Mouse (Mus musculus): Measurements from ENCODE around the gene Folr1.

Folr1 gene

DNA sequence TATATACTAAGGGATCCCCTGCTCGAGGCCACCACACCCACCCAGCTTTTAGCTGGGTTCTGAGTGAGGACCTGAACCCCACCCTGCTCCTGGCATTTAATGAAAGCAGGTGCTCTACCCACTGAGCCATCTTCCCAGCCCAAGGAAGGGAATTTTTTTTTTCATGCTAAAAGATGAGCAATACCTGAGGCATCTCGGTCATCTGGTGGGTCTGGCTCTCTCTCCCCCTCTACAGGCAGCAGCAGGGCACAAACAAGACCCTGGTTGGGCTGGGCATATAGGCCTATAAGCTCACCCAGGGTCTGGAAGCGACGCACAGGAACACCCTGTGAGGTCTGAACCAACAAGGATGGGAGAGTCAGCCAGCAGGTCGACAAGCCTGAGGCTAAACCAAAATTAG, 37.2 kb downstream of the Folr1 start:
- DNase-seq (ENCODE audit: low read depth, low spot score) = no peak

- no peak for DNase-seq (ENCODE audit: low read depth, low spot score)
Measured at GRCm38 (mm10) chr7:101832372-101832771, 38.2 kb downstream of the Folr1 start.

DNA sequence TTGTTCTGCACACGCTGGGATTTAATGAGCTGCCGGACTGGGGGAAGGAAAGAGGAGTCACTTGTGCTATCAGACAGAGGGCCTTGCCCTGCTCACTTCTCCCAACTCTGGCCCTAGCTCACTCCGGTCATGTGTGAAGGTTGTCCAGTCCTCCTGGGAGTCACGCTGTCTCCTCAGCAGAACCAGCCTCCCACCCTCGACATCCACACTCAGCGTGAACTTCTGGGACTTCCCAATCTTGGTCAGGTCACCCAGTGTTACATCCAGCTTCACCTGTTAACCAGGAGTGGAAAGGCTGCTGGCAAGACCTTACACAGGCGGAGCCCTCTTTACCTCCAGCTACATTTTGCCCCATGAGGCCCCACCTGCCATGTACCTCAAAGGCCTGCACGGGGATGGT, 39.2 kb downstream of the Folr1 start:
- no peak for DNase-seq (ENCODE audit: low read depth, low spot score)

- no peak for DNase-seq (ENCODE audit: low read depth, low spot score)
Measured at GRCm38 (mm10) chr7:101830373-101830772, 40.2 kb downstream of the Folr1 start.

DNA sequence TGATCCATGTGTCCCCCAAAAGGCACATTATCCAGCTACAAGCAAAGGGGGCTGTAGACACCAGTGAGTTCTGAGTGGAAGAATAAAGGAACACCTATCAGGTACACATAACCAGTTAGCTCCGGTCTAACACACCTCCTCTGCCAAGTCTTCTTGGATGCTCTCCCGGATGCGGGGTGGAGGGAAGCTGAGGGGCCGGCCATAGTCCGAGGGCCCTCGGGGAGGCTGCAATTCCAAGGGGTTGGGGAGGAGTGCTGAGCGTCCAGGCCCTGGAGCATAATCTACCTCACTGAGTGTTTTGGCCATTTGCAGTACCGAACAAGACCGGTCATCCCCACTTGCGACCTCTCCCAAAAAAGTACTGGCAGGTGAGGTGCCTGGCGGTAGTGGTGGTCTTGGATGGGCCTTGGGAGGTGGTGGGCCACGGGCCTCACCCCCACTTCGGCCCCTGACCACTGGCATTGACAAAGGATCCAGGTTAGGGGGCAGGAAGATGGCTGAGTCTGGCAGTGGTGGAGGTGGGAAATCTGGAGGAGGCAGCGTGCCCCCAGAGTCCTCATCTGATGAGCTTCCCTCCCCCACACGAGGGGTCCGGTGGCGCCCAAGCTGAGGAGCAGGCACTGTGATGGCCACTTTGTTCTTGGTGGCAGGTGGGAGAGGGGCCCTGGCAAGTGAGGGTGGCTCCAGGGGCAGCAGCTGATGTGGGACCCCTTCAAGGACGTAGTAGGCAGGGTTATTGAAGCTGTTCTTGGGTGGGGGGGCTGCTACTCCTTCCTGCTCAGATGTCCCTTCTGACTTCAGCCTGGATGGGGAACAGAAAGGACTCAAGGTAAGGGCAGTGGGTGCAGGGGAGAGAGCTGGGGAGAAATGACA, 46.6 kb downstream of the Folr1 start:
- no peak for DNase-seq (ENCODE audit: low read depth, low spot score)

- peak; percentile 30 for DNase-seq (ENCODE audit: low read depth, low spot score)
Measured at GRCm38 (mm10) chr7:101822836-101823757, 47.5 kb downstream of the Folr1 start.

DNA sequence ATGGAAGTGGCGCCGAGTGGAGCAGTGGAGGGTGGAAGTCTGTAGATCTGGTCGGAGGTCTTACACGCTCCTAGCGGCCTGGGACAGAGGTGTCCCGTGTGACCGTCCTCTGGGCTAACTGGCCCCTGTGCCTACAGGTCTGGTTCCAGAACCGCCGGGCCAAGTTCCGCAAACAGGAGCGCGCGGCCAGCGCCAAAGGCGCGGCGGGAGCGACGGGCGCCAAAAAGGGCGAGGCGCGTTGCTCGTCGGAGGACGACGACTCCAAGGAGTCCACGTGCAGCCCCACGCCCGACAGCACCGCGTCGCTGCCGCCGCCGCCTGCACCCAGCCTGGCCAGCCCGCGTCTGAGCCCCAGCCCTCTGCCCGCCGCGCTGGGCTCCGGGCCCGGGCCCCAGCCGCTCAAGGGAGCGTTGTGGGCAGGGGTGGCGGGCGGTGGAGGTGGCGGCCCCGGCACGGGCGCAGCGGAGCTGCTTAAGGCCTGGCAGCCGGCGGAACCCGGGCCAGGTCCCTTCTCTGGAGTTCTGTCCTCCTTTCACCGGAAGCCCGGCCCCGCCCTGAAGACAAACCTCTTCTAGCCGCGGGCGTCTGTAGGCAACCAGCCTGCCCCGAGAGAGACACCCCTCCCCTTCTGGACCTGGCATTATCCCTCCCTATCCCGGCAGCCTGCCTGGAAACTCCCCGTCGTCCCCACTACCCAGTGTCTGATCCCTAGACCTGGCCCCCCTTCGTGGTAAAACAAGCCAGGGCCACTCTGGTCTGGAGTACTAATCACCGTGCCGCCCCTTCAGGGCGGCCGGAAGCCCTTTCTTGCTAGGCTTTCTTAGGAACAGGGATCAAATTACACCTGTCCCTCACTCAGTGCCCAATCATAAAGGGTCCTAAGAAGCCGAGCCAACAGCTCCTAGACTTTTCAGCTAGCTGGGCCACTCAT, 48.8 kb downstream of the Folr1 start:
- DNase-seq (ENCODE audit: low read depth, low spot score) = peak; percentile 58

- peak; percentile 51 for DNase-seq (ENCODE audit: low read depth, low spot score)
Measured at GRCm38 (mm10) chr7:101820295-101821030, 50.1 kb downstream of the Folr1 start.

DNA sequence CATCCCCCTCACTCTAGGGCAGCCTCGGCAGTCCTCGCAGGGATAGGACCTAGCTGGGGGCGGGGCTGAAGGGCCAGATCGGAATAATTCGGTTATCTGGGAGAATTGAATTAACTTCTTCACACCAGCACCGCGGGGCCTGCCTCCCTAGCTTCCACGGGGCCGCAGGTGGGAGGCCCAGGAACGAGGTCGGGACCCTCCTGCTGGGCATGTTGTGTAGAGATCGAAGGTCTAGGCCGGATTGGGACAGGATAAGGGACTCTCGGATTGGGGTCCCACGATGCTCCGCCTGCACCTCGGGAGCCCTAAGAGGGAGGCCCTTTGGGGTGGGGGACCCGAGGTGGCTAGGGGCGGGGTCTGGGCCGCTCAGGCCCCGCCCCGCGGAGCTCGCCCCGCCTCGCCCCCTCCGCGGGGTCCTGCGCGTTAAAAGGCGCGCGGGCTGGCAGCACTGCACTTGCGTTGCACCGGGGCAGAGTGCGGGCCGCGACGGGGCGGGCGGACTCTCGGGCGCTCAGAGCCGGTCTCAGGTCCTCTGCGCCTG, 52.7 kb downstream of the Folr1 start, which contains the start of gene Phox2a:
TSS of gene Phox2a (plus strand) at position 453 of the 541 bp plus-strand sequence.
- no peak for DNase-seq (ENCODE audit: low read depth, low spot score)
